Mouse (Mus musculus) lung, embryonic 15.5 days (tissue): ENCODE measurements at regions not wholly inside any gene's neighbourhood (a gene's known extent, or its start where the extent isn't known, plus 50 kb on each side); places are given as distances from the start of the nearest gene placed in this dataset.
A peak's percentile ranks its signal among the peaks of the same experiment; 100 is the strongest.
"Not testable (repeated sequence)": the region's sequence is repeated elsewhere in the genome, so short reads cannot be mapped to it uniquely, and the experiment has no call there.

Experiments
- ATAC-seq: fragments of 200-750 bp; cut with Nextera tagmentation; 2 replicates; pipeline ENCODE4 v1.8.0; 2017; ENCODE audit warnings: moderate number of reproducible peaks, borderline replicate concordance; ENCODE audit not compliant: low FRiP score, low TSS enrichment; ENCODE audit errors: extremely low read depth
- H3K27ac ChIP-seq: fragments of 300-500 bp; sonication (generic); 2 replicates; pipeline ENCODE4 v1.5.1; 2015; ENCODE audit warnings: moderate library complexity, mild to moderate bottlenecking, inconsistent platforms
- H3K27me3 ChIP-seq: fragments of 300-500 bp; sonication (generic); 2 replicates; pipeline ENCODE4 v1.6.1; 2015; ENCODE audit warnings: inconsistent platforms
- H3K36me3 ChIP-seq: fragments of 300-500 bp; sonication (generic); 2 replicates; pipeline ENCODE4 v1.6.1; 2015; ENCODE audit warnings: inconsistent platforms
- H3K4me1 ChIP-seq: fragments of 300-500 bp; sonication (generic); 2 replicates; pipeline ENCODE4 v1.6.1; 2015; ENCODE audit warnings: inconsistent platforms
- H3K4me2 ChIP-seq: fragments of 300-500 bp; sonication (generic); 2 replicates; pipeline ENCODE4 v1.6.1; 2015; ENCODE audit warnings: inconsistent platforms, mild to moderate bottlenecking, moderate library complexity
- H3K4me3 ChIP-seq: fragments of 300-500 bp; sonication (generic); 2 replicates; pipeline ENCODE4 v1.5.1; 2015; ENCODE audit warnings: mild to moderate bottlenecking, inconsistent platforms
- H3K9ac ChIP-seq: fragments of 300-500 bp; sonication (generic); 2 replicates; pipeline ENCODE4 v1.6.1; 2015; ENCODE audit warnings: inconsistent platforms
- H3K9me3 ChIP-seq: fragments of 300-500 bp; sonication (generic); 2 replicates; pipeline ENCODE4 v1.6.1; 2016; ENCODE audit warnings: inconsistent platforms
- WGBS: fragments of 180-500 bp; shearing (Covaris S2); methylation state at CpG from one replicate; pipeline ENCODE4 v1.1.7; 2015; 5-methylcytosine and 5-hydroxymethylcytosine counted together

- Histone ChIP-seq H3K27me3 (no peaks in the 10 kb centered on the region), H3K27ac (no peak overlapping the region), H3K4me2 (no peak overlapping the region), H3K4me1 (no peaks in the 10 kb centered on the region), H3K9ac (no peak overlapping the region), H3K4me3 (no peak overlapping the region), H3K36me3 (no peaks in the 10 kb centered on the region), H3K9me3 (no peaks in the 10 kb centered on the region)
- ATAC-seq, result peak; percentile 35; the same call in 1 of the 2 replicates
- WGBS, result 75% methylated on average over 2 of the region's 2 CpGs
Observed at GRCm38 (mm10) chr12:119527760-119528159, 213.7 kb downstream of the Macc1 start.

GRCm38 (mm10) chr12:119548376-119548775, 234.3 kb downstream of the Macc1 start:
- 70% methylated on average over 2 of the region's 2 CpGs for WGBS
- ATAC-seq, H3K4me3 ChIP-seq, H3K36me3 ChIP-seq, H3K4me2 ChIP-seq, H3K9ac ChIP-seq, H3K27ac ChIP-seq, H3K27me3 ChIP-seq, H3K4me1 ChIP-seq, H3K9me3 ChIP-seq: not testable (repeated sequence)

- Histone ChIP-seq H3K4me2 (no peak overlapping the region), H3K27me3 (no peaks in the 10 kb centered on the region), H3K9me3 (no peaks in the 10 kb centered on the region; the same call in 1 of the 2 replicates), H3K27ac (no peak overlapping the region), H3K4me1 (no peaks in the 10 kb centered on the region), H3K4me3 (no peak overlapping the region), H3K9ac (no peak overlapping the region), H3K36me3 (no peaks in the 10 kb centered on the region)
- 34% methylated on average over 3 of the region's 3 CpGs for WGBS
- ATAC-seq, result no peak
Observed at GRCm38 (mm10) chr12:119576690-119577089, 262.6 kb downstream of the Macc1 start.

- Histone ChIP-seq H3K27me3 (no peaks in the 10 kb centered on the region), H3K36me3 (no peaks in the 10 kb centered on the region), H3K9me3 (no peaks in the 10 kb centered on the region; the same call in 1 of the 2 replicates), H3K4me3 (no peak overlapping the region), H3K9ac (no peak overlapping the region), H3K4me1 (no peaks in the 10 kb centered on the region), H3K4me2 (no peak overlapping the region), H3K27ac (no peak overlapping the region)
- no peak for ATAC-seq
Observed at GRCm38 (mm10) chr12:119577280-119577679, 263.2 kb downstream of the Macc1 start.

GRCm38 (mm10) chr12:119601361-119601760, 287.3 kb downstream of the Macc1 start:
- ATAC-seq, result no peak
- H3K4me1 ChIP-seq, result no peaks in the 10 kb centered on the region
- H3K4me2 ChIP-seq, result no peak overlapping the region
- H3K9me3 ChIP-seq, result no peaks in the 10 kb centered on the region
- no peak overlapping the region for H3K4me3 ChIP-seq
- no peak overlapping the region for H3K27ac ChIP-seq
- no peaks in the 10 kb centered on the region for H3K27me3 ChIP-seq
- H3K9ac ChIP-seq, result no peak overlapping the region
- H3K36me3 ChIP-seq, result no peaks in the 10 kb centered on the region

- Histone ChIP-seq H3K4me2 (no peak overlapping the region), H3K27ac (no peak overlapping the region), H3K4me3 (no peak overlapping the region), H3K27me3 (no peaks in the 10 kb centered on the region), H3K9ac (no peak overlapping the region), H3K9me3 (no peaks in the 10 kb centered on the region), H3K4me1 (no peaks in the 10 kb centered on the region), H3K36me3 (no peaks in the 10 kb centered on the region)
- 59% methylated on average over 1 of the region's 1 CpGs for WGBS
- no peak for ATAC-seq
Observed at GRCm38 (mm10) chr12:119624238-119624637, 310.2 kb downstream of the Macc1 start.

GRCm38 (mm10) chr12:119655366-119655765, 290.3 kb upstream of the Tmem196 start:
- Histone ChIP-seq H3K4me3 (no peak overlapping the region), H3K4me1 (no peaks in the 10 kb centered on the region), H3K36me3 (no peaks in the 10 kb centered on the region), H3K27ac (no peak overlapping the region), H3K27me3 (no peaks in the 10 kb centered on the region), H3K4me2 (no peak overlapping the region), H3K9ac (no peak overlapping the region), H3K9me3 (no peaks in the 10 kb centered on the region)
- 30% methylated on average over 2 of the region's 2 CpGs for WGBS
- ATAC-seq, result no peak
